Mouse (Mus musculus) lung, postnatal 0 days (tissue): ENCODE measurements around the gene Asgr1. TPM values are rescaled to one million over a fixed set of nuclear protein-coding genes. Genes with fewer than 3 reads are reported as not detected.
A peak's percentile ranks its signal among the peaks of the same experiment; 100 is the strongest.

Source experiments
- ATAC-seq: fragments of 200-750 bp; cut with Nextera tagmentation; 2 replicates; pipeline ENCODE4 v1.8.0; 2017; ENCODE audit warnings: moderate library complexity
- DNase-seq: peaks from one replicate; pipeline ENCODE4 v3.0.0-alpha.2; 2016; ENCODE audit warnings: low spot score
- H3K27ac ChIP-seq: fragments of 300-500 bp; sonication (generic); 2 replicates; pipeline ENCODE4 v1.5.1; 2014; ENCODE audit warnings: antibody characterized with exemption, mild to moderate bottlenecking, low read length, mixed read lengths
- H3K27me3 ChIP-seq: fragments of 300-500 bp; sonication (generic); replicated peaks from 2 replicates; pipeline ENCODE4 v1.6.1; 2014; ENCODE audit warnings: low read length, mixed read lengths; ENCODE audit not compliant: insufficient read depth
- H3K36me3 ChIP-seq: fragments of 300-500 bp; sonication (generic); 2 replicates; pipeline ENCODE4 v1.6.1; 2014; ENCODE audit warnings: low read length, mixed read lengths; ENCODE audit not compliant: insufficient read depth
- H3K4me1 ChIP-seq: fragments of 300-500 bp; sonication (generic); 2 replicates; pipeline ENCODE4 v1.6.1; 2014; ENCODE audit warnings: antibody characterized with exemption, low read depth, low read length, mixed read lengths; ENCODE audit not compliant: insufficient read depth
- H3K4me2 ChIP-seq: fragments of 300-500 bp; sonication (generic); replicated peaks from 2 replicates; pipeline ENCODE4 v1.6.1; 2014; ENCODE audit warnings: low read depth, mild to moderate bottlenecking, low read length, moderate library complexity, mixed read lengths
- H3K4me3 ChIP-seq: fragments of 300-500 bp; sonication (generic); 2 replicates; pipeline ENCODE4 v1.5.1; 2014; ENCODE audit warnings: low read depth, low read length
- H3K9ac ChIP-seq: fragments of 300-500 bp; sonication (generic); replicated peaks from 2 replicates; pipeline ENCODE4 v1.6.1; 2014; ENCODE audit warnings: low read depth, mild to moderate bottlenecking
- H3K9me3 ChIP-seq: fragments of 300-500 bp; sonication (generic); 2 replicates; pipeline ENCODE4 v1.6.1; 2016; ENCODE audit warnings: low read length, mixed read lengths
- CTCF ChIP-seq: IDR thresholded peaks from 2 replicates; pipeline ENCODE4 v1.5.1; 2016; ENCODE audit warnings: antibody characterized with exemption, mild to moderate bottlenecking
- EP300 ChIP-seq: IDR thresholded peaks from 2 replicates; pipeline ENCODE4 v1.6.1; 2016; ENCODE audit warnings: antibody characterized with exemption, mild to moderate bottlenecking, control low read depth
- WGBS: fragments of 180-500 bp; shearing (Covaris S2); extraction: QIAGEN DNeasy Blood & Tissue Kit; methylation state at CpG from one replicate; pipeline ENCODE4 v1.1.7; 2014; 5-methylcytosine and 5-hydroxymethylcytosine counted together
- polyA plus RNA-seq: library from polyadenylated mRNA; unstranded; fragments of >200 nt; fragmentation: Nextera tagmentation; extraction: Ambion mirVana; gene quantifications from 2 replicates; pipeline ENCODE4 v1.2.1, GENCODE M21; 2015

Gene Asgr1
- polyA plus RNA-seq, 1 experiment from 2014 or later: 0.81 TPM

DNA sequence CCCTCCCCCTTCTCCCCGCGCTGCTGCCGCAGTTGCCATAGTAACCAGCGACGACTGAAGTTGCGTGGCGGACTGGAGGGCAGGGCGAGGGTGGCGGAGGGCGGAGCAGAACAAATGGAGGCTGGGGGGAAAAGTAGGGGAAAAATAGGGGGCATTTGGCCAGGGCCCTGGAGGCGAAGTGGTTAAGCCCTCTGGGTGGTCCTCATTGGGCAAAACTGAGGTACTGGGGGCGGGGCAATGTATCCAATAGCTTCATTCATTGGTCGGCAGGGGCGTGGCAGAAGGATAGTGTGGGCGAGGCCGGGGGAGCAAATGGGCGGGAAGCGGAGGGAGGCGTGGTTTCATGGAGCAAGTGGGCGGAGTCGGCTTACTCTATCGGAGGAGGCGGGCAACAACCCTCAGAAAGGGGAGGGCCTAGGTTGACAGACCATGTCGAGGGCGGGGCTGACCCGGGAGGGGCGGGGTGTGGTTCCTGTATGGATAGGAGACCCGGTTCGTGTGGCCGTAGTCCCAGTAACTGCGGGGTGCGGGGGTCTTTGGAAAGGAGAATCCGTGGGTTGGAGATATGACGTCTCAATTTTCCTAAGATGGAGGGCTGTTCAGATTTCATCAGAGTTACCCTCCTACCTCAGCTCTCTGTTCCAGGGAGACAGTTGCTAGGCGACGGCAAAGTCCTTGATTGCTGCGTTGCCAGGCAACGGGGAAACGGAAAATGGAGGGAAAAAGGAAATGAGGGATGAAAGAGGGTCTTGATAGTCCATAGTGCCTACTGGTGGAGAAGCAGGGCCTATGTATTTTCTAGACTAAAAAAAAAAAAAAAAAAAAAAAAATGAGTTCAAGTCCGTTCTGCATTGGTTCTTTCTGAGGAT, 32.4 kb upstream of the Asgr1 start:
- H3K36me3 ChIP-seq: no peaks in the 10 kb centered on the region
- H3K27me3 ChIP-seq: no peaks in the 10 kb centered on the region
- H3K9ac ChIP-seq: no peak overlapping the region
- ATAC-seq (peak; percentile 84), DNase-seq (peak; percentile 99)
- peak overlapping the region; percentile 73 for H3K4me2 ChIP-seq
- 1% methylated on average over 39 of the region's 40 CpGs for WGBS
- H3K4me3 ChIP-seq: peak overlapping the region; percentile 41
- H3K27ac ChIP-seq: peak overlapping the region; percentile 2; the same call in 1 of the 2 replicates
- TF ChIP-seq CTCF (peak; percentile 23; the same call in 1 of the 2 replicates), EP300 (no peak)
- peaks cover 6% of the 10 kb centered on the region; the same call in 1 of the 2 replicates for H3K4me1 ChIP-seq
- no peaks in the 10 kb centered on the region for H3K9me3 ChIP-seq

DNA sequence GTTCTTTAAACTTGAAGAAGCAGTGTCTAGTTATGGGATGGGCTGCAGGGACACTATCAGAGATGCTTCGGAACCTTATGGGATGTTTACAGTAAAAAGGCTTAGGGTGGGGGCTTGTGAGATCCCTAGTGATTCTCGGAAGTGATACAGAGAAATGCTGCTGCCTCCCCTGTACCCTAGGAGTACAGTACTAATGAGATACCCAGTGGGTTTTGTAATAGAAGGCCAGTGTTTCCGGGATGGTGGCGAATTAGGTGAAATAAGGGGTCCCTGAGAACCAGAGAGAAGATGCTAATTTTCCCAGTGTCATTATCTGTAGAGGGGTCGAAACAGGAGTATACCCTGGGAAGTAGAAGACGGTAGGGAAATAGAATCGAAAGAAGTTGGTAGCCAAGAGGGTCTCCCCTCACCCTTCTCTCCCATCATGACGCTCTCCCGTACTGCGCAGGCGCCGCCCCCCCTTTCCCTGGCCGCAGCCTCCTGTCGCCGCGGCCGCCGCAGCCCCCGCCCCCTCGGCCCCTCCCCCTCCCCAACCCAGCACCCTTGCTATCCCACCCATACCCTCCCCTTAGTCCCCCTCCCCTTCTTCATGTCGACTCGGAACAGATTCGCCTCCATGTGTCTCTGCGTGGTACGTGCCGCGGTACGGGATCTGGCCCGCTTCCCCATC, 30.3 kb upstream of the Asgr1 start:
- DNase-seq (no peak), ATAC-seq (no peak)
- Histone ChIP-seq H3K9me3 (no peaks in the 10 kb centered on the region), H3K4me1 (peaks cover 6% of the 10 kb centered on the region; the same call in 1 of the 2 replicates), H3K36me3 (no peaks in the 10 kb centered on the region), H3K9ac (no peak overlapping the region), H3K4me3 (peak overlapping the region; percentile 6; the same call in 1 of the 2 replicates), H3K4me2 (peak overlapping the region; percentile 40), H3K27ac (no peak overlapping the region), H3K27me3 (no peaks in the 10 kb centered on the region)
- no peak for TF ChIP-seq EP300
- TF ChIP-seq CTCF: no peak
- WGBS: 11% methylated on average over 18 of the region's 29 CpGs

DNA sequence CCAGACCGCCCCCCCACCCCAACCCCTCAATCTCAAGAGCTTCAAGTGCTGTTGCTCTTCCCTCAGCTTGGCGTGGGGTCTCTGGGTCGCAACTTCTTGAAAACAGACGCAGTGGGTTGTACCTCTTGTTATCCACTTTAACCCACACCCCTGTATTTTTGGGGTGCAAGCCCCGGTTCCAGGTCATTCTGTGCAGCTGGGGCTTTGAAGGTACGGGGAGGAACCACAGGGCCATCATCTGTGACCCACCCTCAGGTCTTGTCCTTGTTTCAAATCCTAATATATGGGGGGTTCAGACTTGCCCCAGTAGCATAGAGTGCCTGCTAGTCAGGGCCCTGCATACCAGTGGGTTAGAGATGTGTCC, 29.8 kb upstream of the Asgr1 start:
- peak overlapping the region; percentile 6; the same call in 1 of the 2 replicates for H3K4me3 ChIP-seq
- no peak overlapping the region for H3K9ac ChIP-seq
- no peaks in the 10 kb centered on the region for H3K27me3 ChIP-seq
- ATAC-seq (no peak), DNase-seq (no peak)
- peak overlapping the region; percentile 40 for H3K4me2 ChIP-seq
- H3K4me1 ChIP-seq: peaks cover 10% of the 10 kb centered on the region; the same call in 1 of the 2 replicates
- no peaks in the 10 kb centered on the region for H3K9me3 ChIP-seq
- WGBS: 18% methylated on average over 6 of the region's 6 CpGs
- TF ChIP-seq EP300 (no peak), CTCF (no peak)
- no peaks in the 10 kb centered on the region for H3K36me3 ChIP-seq
- no peak overlapping the region for H3K27ac ChIP-seq

DNA sequence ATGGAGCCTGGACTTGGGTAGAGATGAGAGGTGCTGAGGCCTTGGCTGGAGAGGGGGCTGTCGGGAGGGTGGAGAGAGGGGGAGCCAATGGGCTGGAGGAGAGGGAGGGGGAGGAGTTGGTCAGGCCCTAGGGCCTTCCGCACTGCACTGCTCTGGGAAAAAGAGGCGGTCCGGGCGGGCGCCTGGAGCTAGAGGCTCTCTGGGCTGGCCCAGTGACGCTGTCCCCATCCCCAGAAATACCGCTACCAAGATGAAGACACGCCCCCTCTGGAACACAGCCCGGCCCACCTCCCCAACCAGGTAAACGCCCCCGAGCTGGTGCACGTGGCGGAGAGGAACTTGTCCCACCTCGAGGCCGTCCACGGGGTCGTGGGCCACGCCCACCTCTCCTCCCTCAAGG, 27.2 kb upstream of the Asgr1 start:
- Histone ChIP-seq H3K9me3 (no peaks in the 10 kb centered on the region), H3K27me3 (no peaks in the 10 kb centered on the region), H3K4me2 (peak overlapping the region; percentile 30), H3K4me3 (no peak overlapping the region), H3K9ac (no peak overlapping the region), H3K36me3 (no peaks in the 10 kb centered on the region; the same call in 1 of the 2 replicates), H3K27ac (0 out of 2 replicates have a peak overlapping the region, but pooled peaks have one; percentile 6), H3K4me1 (peaks cover 7% of the 10 kb centered on the region; the same call in 1 of the 2 replicates)
- 10% methylated on average over 17 of the region's 19 CpGs for WGBS
- TF ChIP-seq EP300: no peak
- no peak for TF ChIP-seq CTCF
- DNase-seq (peak; percentile 70), ATAC-seq (peak; percentile 54)

DNA sequence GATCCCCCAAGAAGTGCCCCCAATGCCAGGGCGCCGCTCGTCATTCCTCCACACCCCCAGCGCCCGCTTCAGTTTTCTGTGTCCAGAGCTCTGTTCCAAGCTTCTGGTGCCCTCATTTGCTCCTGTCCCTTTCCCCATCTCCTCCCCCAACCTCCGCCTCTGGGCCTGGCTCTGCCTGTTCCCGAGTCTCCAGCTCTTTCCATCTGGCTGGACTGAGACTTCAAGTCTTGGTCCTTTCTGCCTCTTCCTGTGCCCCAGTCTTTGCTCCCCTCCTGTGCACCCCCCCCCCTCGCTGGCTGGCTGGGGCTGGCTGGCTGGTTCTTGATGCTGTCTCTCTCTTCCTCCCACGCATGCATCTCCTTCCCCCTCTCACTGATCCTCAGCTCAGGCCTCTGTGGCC, 26.5 kb upstream of the Asgr1 start:
- H3K9me3 ChIP-seq: no peaks in the 10 kb centered on the region
- no peak overlapping the region for H3K4me2 ChIP-seq
- no peaks in the 10 kb centered on the region; the same call in 1 of the 2 replicates for H3K36me3 ChIP-seq
- TF ChIP-seq EP300 (no peak), CTCF (no peak)
- 49% methylated on average over 9 of the region's 9 CpGs for WGBS
- no peak overlapping the region for H3K9ac ChIP-seq
- H3K4me1 ChIP-seq: peaks cover 7% of the 10 kb centered on the region; the same call in 1 of the 2 replicates
- no peak for ATAC-seq
- no peaks in the 10 kb centered on the region for H3K27me3 ChIP-seq
- no peak for DNase-seq
- no peak overlapping the region for H3K4me3 ChIP-seq
- H3K27ac ChIP-seq: 0 out of 2 replicates have a peak overlapping the region, but pooled peaks have one; percentile 6
